ENCODE assay signal across 15 mouse cellular contexts in genomic region chr5:139658865-139659264, GRCm38 (mm10).
DNase-seq lines count a peak whose midpoint lies in the region; ATAC-seq lines count a peak whose summit lies in the region.
"Had no signal": no experiment of that assay in that cellular context is flagged by ENCODE, and none has a peak within 500 bp of the region (broad histone marks: within the 10 kb centered on the region; RNA-seq: fewer than 3 reads in every experiment).

No protein-coding gene starts in this region.

- H3K9me3 ChIP-seq in hindbrain, embryonic 10.5 days, result no peaks in the 10 kb centered on the region
- no peaks in the 10 kb centered on the region for H3K9me3 ChIP-seq in hindbrain, embryonic 14.5 days (ENCODE audit: control insufficient read depth, low read length)
- no peaks in the 10 kb centered on the region for H3K9me3 ChIP-seq in midbrain, embryonic 11.5 days (ENCODE audit: control insufficient read depth, low read length)
- no peaks in the 10 kb centered on the region for H3K9me3 ChIP-seq in midbrain, embryonic 15.5 days
- H3K9me3 ChIP-seq in hindbrain, embryonic 12.5 days (replicated peaks), result no peaks in the 10 kb centered on the region
- no peaks in the 10 kb centered on the region for H3K9me3 ChIP-seq in neural tube, embryonic 13.5 days
- H3K9me3 ChIP-seq: heart, embryonic 12.5 days; megakaryocyte, embryonic 14.5 days had no signal

- H3K4me2 ChIP-seq in hindbrain, embryonic 14.5 days (replicated peaks), result no peak overlapping the region
- no peak overlapping the region for H3K4me2 ChIP-seq in midbrain, embryonic 11.5 days
- no peak overlapping the region for H3K4me2 ChIP-seq in midbrain, embryonic 15.5 days
- H3K4me2 ChIP-seq in hindbrain, embryonic 12.5 days (replicated peaks), result peak overlapping the region; percentile 37
- peak overlapping the region; percentile 38; the same call in 1 of the 2 replicates for H3K4me2 ChIP-seq in neural tube, embryonic 13.5 days
- H3K4me2 ChIP-seq: heart, embryonic 12.5 days had no signal

- H3K4me3 ChIP-seq in hindbrain, embryonic 10.5 days, result peak overlapping the region; percentile 42
- H3K4me3 ChIP-seq in hindbrain, embryonic 14.5 days (replicated peaks; ENCODE audit: low read length), result no peak overlapping the region
- no peak overlapping the region for H3K4me3 ChIP-seq in midbrain, embryonic 11.5 days (ENCODE audit: low read depth, low read length)
- H3K4me3 ChIP-seq in midbrain, embryonic 15.5 days, result no peak overlapping the region
- no peak overlapping the region for H3K4me3 ChIP-seq in hindbrain, embryonic 12.5 days
- H3K4me3 ChIP-seq in neural tube, embryonic 13.5 days, result no peak overlapping the region
- H3K4me3 ChIP-seq: heart, embryonic 12.5 days had no signal

- H3K27me3 ChIP-seq in hindbrain, embryonic 10.5 days (ENCODE audit: insufficient read depth, poor library complexity, severe bottlenecking), result peaks cover 84% of the 10 kb centered on the region
- peaks cover 24% of the 10 kb centered on the region for H3K27me3 ChIP-seq in hindbrain, embryonic 14.5 days (ENCODE audit: control insufficient read depth, insufficient read depth, low read length)
- peaks cover 25% of the 10 kb centered on the region for H3K27me3 ChIP-seq in midbrain, embryonic 11.5 days (ENCODE audit: control insufficient read depth, insufficient read depth, low read length)
- H3K27me3 ChIP-seq in midbrain, embryonic 15.5 days (replicated peaks), result peaks cover 11% of the 10 kb centered on the region; the same call in 1 of the 2 replicates
- peaks cover 65% of the 10 kb centered on the region for H3K27me3 ChIP-seq in hindbrain, embryonic 12.5 days
- H3K27me3 ChIP-seq in neural tube, embryonic 13.5 days, result peaks cover 52% of the 10 kb centered on the region

- no peak overlapping the region for H3K9ac ChIP-seq in hindbrain, embryonic 14.5 days
- no peak overlapping the region for H3K9ac ChIP-seq in midbrain, embryonic 11.5 days (ENCODE audit: low read length)
- H3K9ac ChIP-seq in midbrain, embryonic 15.5 days, result no peak overlapping the region
- no peak overlapping the region for H3K9ac ChIP-seq in hindbrain, embryonic 12.5 days
- H3K9ac ChIP-seq in neural tube, embryonic 13.5 days, result no peak overlapping the region
- H3K9ac ChIP-seq: heart, embryonic 12.5 days; liver, embryonic 14.5 days had no signal

- peaks cover 23% of the 10 kb centered on the region for H3K4me1 ChIP-seq in hindbrain, embryonic 10.5 days (replicated peaks)
- H3K4me1 ChIP-seq in hindbrain, embryonic 14.5 days (replicated peaks; ENCODE audit: control insufficient read depth, insufficient read depth, low read length), result peaks cover 14% of the 10 kb centered on the region
- peaks cover 10% of the 10 kb centered on the region for H3K4me1 ChIP-seq in midbrain, embryonic 11.5 days (ENCODE audit: control insufficient read depth, insufficient read depth, low read length)
- H3K4me1 ChIP-seq in midbrain, embryonic 15.5 days, result peaks cover 11% of the 10 kb centered on the region
- peaks cover 17% of the 10 kb centered on the region for H3K4me1 ChIP-seq in hindbrain, embryonic 12.5 days
- peaks cover 24% of the 10 kb centered on the region for H3K4me1 ChIP-seq in neural tube, embryonic 13.5 days (replicated peaks)
- H3K4me1 ChIP-seq: heart, embryonic 12.5 days had no signal

- H3K36me3 ChIP-seq in hindbrain, embryonic 10.5 days, result no peaks in the 10 kb centered on the region
- no peaks in the 10 kb centered on the region for H3K36me3 ChIP-seq in hindbrain, embryonic 14.5 days (replicated peaks; ENCODE audit: control insufficient read depth, insufficient read depth)
- no peaks in the 10 kb centered on the region for H3K36me3 ChIP-seq in midbrain, embryonic 11.5 days (ENCODE audit: control insufficient read depth, insufficient read depth, low read length)
- no peaks in the 10 kb centered on the region for H3K36me3 ChIP-seq in midbrain, embryonic 15.5 days (replicated peaks)
- H3K36me3 ChIP-seq in hindbrain, embryonic 12.5 days, result no peaks in the 10 kb centered on the region
- no peaks in the 10 kb centered on the region for H3K36me3 ChIP-seq in neural tube, embryonic 13.5 days
- H3K36me3 ChIP-seq: heart, embryonic 12.5 days had no signal

- peak overlapping the region; percentile 29; the same call in 1 of the 2 replicates for H3K27ac ChIP-seq in hindbrain, embryonic 10.5 days
- H3K27ac ChIP-seq in hindbrain, embryonic 14.5 days, result no peak overlapping the region
- no peak overlapping the region for H3K27ac ChIP-seq in midbrain, embryonic 11.5 days (ENCODE audit: low read depth, low read length)
- no peak overlapping the region for H3K27ac ChIP-seq in midbrain, embryonic 15.5 days
- 0 out of 2 replicates have a peak overlapping the region, but pooled peaks have one; percentile 35 for H3K27ac ChIP-seq in hindbrain, embryonic 12.5 days
- H3K27ac ChIP-seq in neural tube, embryonic 13.5 days (replicated peaks), result peak overlapping the region; percentile 62
- H3K27ac ChIP-seq: liver, embryonic 14.5 days had no signal

- 24% methylated on average over 7 of the region's 7 CpGs for WGBS in hindbrain, embryonic 10.5 days
- whole genome bisulfite sequencing in hindbrain, embryonic 14.5 days, result 16% methylated on average over 7 of the region's 7 CpGs
- 31% methylated on average over 7 of the region's 7 CpGs for WGBS in midbrain, embryonic 11.5 days
- whole genome bisulfite sequencing in midbrain, embryonic 15.5 days, result 17% methylated on average over 7 of the region's 7 CpGs
- WGBS in hindbrain, embryonic 12.5 days, result 27% methylated on average over 7 of the region's 7 CpGs
- 14% methylated on average over 7 of the region's 7 CpGs for WGBS in neural tube, embryonic 13.5 days

- no peak for ATAC-seq in hindbrain, embryonic 14.5 days (ENCODE audit: low FRiP score)
- 0 out of 2 replicates have a peak, but pooled peaks have one; percentile 19 for ATAC-seq in midbrain, embryonic 11.5 days (ENCODE audit: low FRiP score)
- ATAC-seq in midbrain, embryonic 15.5 days (replicated peaks), result no peak
- ATAC-seq in hindbrain, embryonic 12.5 days (ENCODE audit: low FRiP score), result peak; percentile 49
- peak; percentile 62; the same call in 1 of the 2 replicates for ATAC-seq in neural tube, embryonic 13.5 days (ENCODE audit: low read depth)

- no peak for DNase-seq in hindbrain, embryonic 10.5 days (ENCODE audit: low spot score)
- DNase-seq in hindbrain, embryonic 14.5 days (ENCODE audit: low spot score), result no peak
- DNase-seq in midbrain, embryonic 11.5 days (ENCODE audit: low spot score, missing footprints), result no peak
- DNase-seq in urinary bladder, postnatal 14 days (ENCODE audit: low spot score), result no peak
- no peak for DNase-seq in left cerebral cortex, adult 18-20 months (ENCODE audit: low spot score in 2 of 2)
- DNase-seq: cerebellum, adult 9-11 months; heart, postnatal 36 days; kidney, adult 9 months; lung, postnatal 10 days had no signal

Comparison
In these comparisons a context has a peak if more than half of its experiments do, and no peak if none do; other contexts are left out.
1. H3K27ac ChIP-seq: peak in hindbrain, embryonic 10.5 days (single experiment), hindbrain, embryonic 12.5 days (single experiment) and neural tube, embryonic 13.5 days (single experiment); none in hindbrain, embryonic 14.5 days (single experiment), midbrain, embryonic 11.5 days (single experiment) and midbrain, embryonic 15.5 days (single experiment).
2. ATAC-seq: peak in midbrain, embryonic 11.5 days (single experiment), hindbrain, embryonic 12.5 days (single experiment) and neural tube, embryonic 13.5 days (single experiment); none in hindbrain, embryonic 14.5 days (single experiment) and midbrain, embryonic 15.5 days (single experiment).
3. H3K4me2 ChIP-seq: peak in hindbrain, embryonic 12.5 days (single experiment) and neural tube, embryonic 13.5 days (single experiment); none in hindbrain, embryonic 14.5 days (single experiment), midbrain, embryonic 11.5 days (single experiment) and midbrain, embryonic 15.5 days (single experiment).